Mouse (Mus musculus) forebrain, embryonic 11.5 days (tissue): ENCODE measurements around the gene Secisbp2. TPM values are rescaled to one million over a fixed set of nuclear protein-coding genes. Genes with fewer than 3 reads are reported as not detected.

Experiments used
- ATAC-seq: fragments of 200-750 bp; cut with Nextera tagmentation; replicated peaks from 2 replicates; pipeline ENCODE4 v1.8.0; 2017; ENCODE audit warnings: moderate TSS enrichment; ENCODE audit not compliant: low FRiP score
- DNase-seq: peaks from one replicate; pipeline ENCODE4 v3.0.0-alpha.2; 2017; ENCODE audit warnings: low spot score
- H3K27ac ChIP-seq: fragments of 300-500 bp; sonication (generic); 2 replicates; pipeline ENCODE4 v1.5.1; 2014; ENCODE audit warnings: low read depth, low read length
- H3K27me3 ChIP-seq: fragments of 300-500 bp; sonication (generic); 2 replicates; pipeline ENCODE4 v1.6.1; 2014; ENCODE audit warnings: mild to moderate bottlenecking, low read length, mixed read lengths; ENCODE audit not compliant: control insufficient read depth, insufficient read depth
- H3K36me3 ChIP-seq: fragments of 300-500 bp; sonication (generic); 2 replicates; pipeline ENCODE4 v1.6.1; 2014; ENCODE audit warnings: mild to moderate bottlenecking, low read length, moderate library complexity, mixed read lengths; ENCODE audit not compliant: control insufficient read depth, insufficient read depth
- H3K4me1 ChIP-seq: fragments of 300-500 bp; sonication (generic); replicated peaks from 2 replicates; pipeline ENCODE4 v1.6.1; 2014; ENCODE audit warnings: low read length, mixed read lengths; ENCODE audit not compliant: control insufficient read depth, insufficient read depth
- H3K4me2 ChIP-seq: fragments of 300-500 bp; sonication (generic); 2 replicates; pipeline ENCODE4 v1.6.1; 2014; ENCODE audit warnings: low read depth, mild to moderate bottlenecking, low read length, moderate library complexity, mixed read lengths; ENCODE audit not compliant: severe bottlenecking
- H3K4me3 ChIP-seq: fragments of 300-500 bp; sonication (generic); 2 replicates; pipeline ENCODE4 v1.5.1; 2014; ENCODE audit warnings: low read depth, low read length
- H3K9ac ChIP-seq: fragments of 300-500 bp; sonication (generic); 2 replicates; pipeline ENCODE4 v1.6.1; 2014; ENCODE audit warnings: low read length
- H3K9me3 ChIP-seq: fragments of 300-500 bp; sonication (generic); 2 replicates; pipeline ENCODE4 v1.6.1; 2016; ENCODE audit warnings: low read length, mixed read lengths; ENCODE audit not compliant: control insufficient read depth
- WGBS: fragments of 180-500 bp; shearing (Covaris S2); extraction: QIAGEN DNeasy Blood & Tissue Kit; methylation state at CpG from one replicate; pipeline ENCODE4 v1.1.7; 2014; 5-methylcytosine and 5-hydroxymethylcytosine counted together
- polyA plus RNA-seq: library from polyadenylated mRNA; unstranded; fragments of >200 nt; fragmentation: Nextera tagmentation; extraction: Ambion mirVana; gene quantifications from 2 replicates; pipeline ENCODE4 v1.2.1, GENCODE M21; 2014

Secisbp2 gene
- polyA plus RNA-seq, 1 experiment from 2014 or later = 26.6 TPM

- Histone ChIP-seq H3K4me2 (peak overlapping the region; percentile 68), H3K27ac (no peak overlapping the region), H3K9me3 (no peaks in the 10 kb centered on the region), H3K4me3 (peak overlapping the region; percentile 90), H3K9ac (peak overlapping the region; percentile 94; the same call in 1 of the 2 replicates), H3K36me3 (no peaks in the 10 kb centered on the region; the same call in 1 of the 2 replicates), H3K27me3 (no peaks in the 10 kb centered on the region), H3K4me1 (peaks cover 12% of the 10 kb centered on the region)
- WGBS = 23% methylated on average over 3 of the region's 3 CpGs
- no peak for DNase-seq
- ATAC-seq = no peak
Observed at GRCm38 (mm10) chr13:51646362-51647027, 5.0 kb upstream of the Secisbp2 start.

GRCm38 (mm10) chr13:51647770-51648169 is 3.7 kb upstream of the Secisbp2 start:
- Histone ChIP-seq H3K9ac (no peak overlapping the region), H3K4me2 (peak overlapping the region; percentile 29; the same call in 1 of the 2 replicates), H3K36me3 (no peaks in the 10 kb centered on the region; the same call in 1 of the 2 replicates), H3K9me3 (no peaks in the 10 kb centered on the region), H3K4me1 (peaks cover 12% of the 10 kb centered on the region), H3K27me3 (no peaks in the 10 kb centered on the region), H3K4me3 (peak overlapping the region; percentile 9), H3K27ac (no peak overlapping the region)
- DNase-seq = no peak
- WGBS = 88% methylated on average over 3 of the region's 3 CpGs
- ATAC-seq = no peak

- no peak overlapping the region for H3K9ac ChIP-seq
- H3K36me3 ChIP-seq = no peaks in the 10 kb centered on the region; the same call in 1 of the 2 replicates
- H3K27me3 ChIP-seq = no peaks in the 10 kb centered on the region
- ATAC-seq (no peak), DNase-seq (no peak)
- H3K27ac ChIP-seq = no peak overlapping the region
- WGBS = 89% methylated on average over 4 of the region's 4 CpGs
- no peaks in the 10 kb centered on the region for H3K9me3 ChIP-seq
- peaks cover 12% of the 10 kb centered on the region for H3K4me1 ChIP-seq
- no peak overlapping the region; the same call in 1 of the 2 replicates for H3K4me2 ChIP-seq
- H3K4me3 ChIP-seq = no peak overlapping the region
Observed at GRCm38 (mm10) chr13:51648237-51648636, 3.3 kb upstream of the Secisbp2 start.

GRCm38 (mm10) chr13:51649740-51650139 is 1.8 kb upstream of the Secisbp2 start:
- Histone ChIP-seq H3K4me2 (no peak overlapping the region), H3K4me3 (no peak overlapping the region), H3K4me1 (peaks cover 12% of the 10 kb centered on the region), H3K27me3 (no peaks in the 10 kb centered on the region), H3K36me3 (no peaks in the 10 kb centered on the region; the same call in 1 of the 2 replicates), H3K27ac (no peak overlapping the region), H3K9me3 (no peaks in the 10 kb centered on the region), H3K9ac (no peak overlapping the region)
- no peak for ATAC-seq
- WGBS = 50% methylated on average over 1 of the region's 1 CpGs
- DNase-seq = no peak

- no peak overlapping the region for H3K4me2 ChIP-seq
- no peak overlapping the region for H3K9ac ChIP-seq
- no peaks in the 10 kb centered on the region for H3K9me3 ChIP-seq
- 92% methylated on average over 6 of the region's 6 CpGs for WGBS
- no peak overlapping the region for H3K27ac ChIP-seq
- peaks cover 5% of the 10 kb centered on the region; the same call in 1 of the 2 replicates for H3K36me3 ChIP-seq
- H3K27me3 ChIP-seq = no peaks in the 10 kb centered on the region
- no peak overlapping the region for H3K4me3 ChIP-seq
- ATAC-seq = no peak
- H3K4me1 ChIP-seq = peaks cover 6% of the 10 kb centered on the region; the same call in 1 of the 2 replicates
- DNase-seq = no peak
Observed at GRCm38 (mm10) chr13:51653159-51653558, 1.7 kb downstream of the Secisbp2 start.

- ATAC-seq = no peak
Observed at GRCm38 (mm10) chr13:51653961-51654360, 2.5 kb downstream of the Secisbp2 start.

GRCm38 (mm10) chr13:51656516-51657235 is 5.2 kb downstream of the Secisbp2 start:
- Histone ChIP-seq H3K9me3 (no peaks in the 10 kb centered on the region), H3K36me3 (peaks cover 5% of the 10 kb centered on the region; the same call in 1 of the 2 replicates), H3K4me1 (no peaks in the 10 kb centered on the region), H3K27me3 (no peaks in the 10 kb centered on the region), H3K4me2 (no peak overlapping the region), H3K4me3 (no peak overlapping the region), H3K27ac (no peak overlapping the region), H3K9ac (no peak overlapping the region)
- DNase-seq = no peak
- ATAC-seq = no peak
- 97% methylated on average over 13 of the region's 13 CpGs for WGBS

More at GRCm38 (mm10) chr13:51653961-51654360, 2.5 kb downstream of the Secisbp2 start:
- Histone ChIP-seq H3K27me3 (no peaks in the 10 kb centered on the region), H3K4me1 (peaks cover 6% of the 10 kb centered on the region; the same call in 1 of the 2 replicates), H3K27ac (no peak overlapping the region), H3K4me3 (no peak overlapping the region), H3K9me3 (no peaks in the 10 kb centered on the region), H3K9ac (no peak overlapping the region), H3K4me2 (no peak overlapping the region), H3K36me3 (peaks cover 5% of the 10 kb centered on the region; the same call in 1 of the 2 replicates)
- 95% methylated on average over 9 of the region's 9 CpGs for WGBS
- no peak for DNase-seq

- Histone ChIP-seq H3K27ac (no peak overlapping the region), H3K4me1 (no peaks in the 10 kb centered on the region), H3K9ac (no peak overlapping the region), H3K36me3 (peaks cover 8% of the 10 kb centered on the region; the same call in 1 of the 2 replicates), H3K9me3 (no peaks in the 10 kb centered on the region), H3K4me2 (no peak overlapping the region), H3K4me3 (no peak overlapping the region), H3K27me3 (no peaks in the 10 kb centered on the region)
- 92% methylated on average over 3 of the region's 3 CpGs for WGBS
- ATAC-seq (no peak), DNase-seq (no peak)
Observed at GRCm38 (mm10) chr13:51658094-51658493, 6.6 kb downstream of the Secisbp2 start.
